Mouse (Mus musculus): ENCODE results near the gene Fras1. TPM values are rescaled to one million over a fixed set of nuclear protein-coding genes. Genes with fewer than 3 reads are reported as not detected.

Fras1 gene
- polyA plus RNA-seq, 1 experiment from 2014 or later, result 19.8 TPM

DNA sequence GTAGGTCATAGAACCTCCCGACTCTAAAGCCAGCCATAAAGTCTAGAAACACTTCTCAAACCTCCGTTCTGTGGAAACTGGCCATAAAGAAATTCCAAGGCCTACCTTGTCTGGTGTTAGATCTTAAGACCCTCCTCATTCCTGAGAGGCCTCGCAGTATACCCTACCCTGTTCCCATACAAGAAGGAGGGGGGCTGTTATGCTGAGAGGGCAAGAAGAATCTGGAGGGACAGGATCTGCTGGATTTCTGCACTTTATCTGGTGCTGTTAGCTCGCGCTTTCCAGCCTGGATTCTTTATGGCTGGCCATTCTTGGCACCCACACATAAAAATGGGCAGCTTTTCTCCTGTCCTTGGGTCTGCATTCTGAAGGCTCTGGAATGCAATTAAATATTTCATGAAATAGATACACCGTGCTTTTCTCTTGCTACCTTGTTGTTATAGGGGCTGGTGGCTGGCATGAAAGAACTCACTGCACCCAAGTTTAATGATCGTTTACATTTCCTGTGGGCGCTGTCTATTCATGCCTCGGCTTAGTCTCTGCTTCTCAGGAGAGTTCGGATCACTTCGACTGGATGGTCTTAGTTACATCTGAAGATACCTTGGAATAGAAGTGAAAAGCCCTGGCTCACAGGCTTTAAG is 39.1 kb downstream of the Fras1 start:
- peak overlapping the region; percentile 74 for H3K27ac ChIP-seq
- peaks cover 20% of the 10 kb centered on the region for H3K4me1 ChIP-seq
- no peaks in the 10 kb centered on the region for H3K9me3 ChIP-seq
- H3K9ac ChIP-seq, result 0 out of 2 replicates have a peak overlapping the region, but pooled peaks have one; percentile 6
- H3K36me3 ChIP-seq, result no peaks in the 10 kb centered on the region
- H3K4me2 ChIP-seq, result peak overlapping the region; percentile 11; the same call in 1 of the 2 replicates
- H3K27me3 ChIP-seq, result no peaks in the 10 kb centered on the region
- peak; percentile 56 for ATAC-seq (ENCODE audit: insufficient number of reproducible peaks, insufficient read depth, low FRiP score, low TSS enrichment, low read depth)
- H3K4me3 ChIP-seq, result no peak overlapping the region
- WGBS, result 61% methylated on average over 11 of the region's 11 CpGs

DNA sequence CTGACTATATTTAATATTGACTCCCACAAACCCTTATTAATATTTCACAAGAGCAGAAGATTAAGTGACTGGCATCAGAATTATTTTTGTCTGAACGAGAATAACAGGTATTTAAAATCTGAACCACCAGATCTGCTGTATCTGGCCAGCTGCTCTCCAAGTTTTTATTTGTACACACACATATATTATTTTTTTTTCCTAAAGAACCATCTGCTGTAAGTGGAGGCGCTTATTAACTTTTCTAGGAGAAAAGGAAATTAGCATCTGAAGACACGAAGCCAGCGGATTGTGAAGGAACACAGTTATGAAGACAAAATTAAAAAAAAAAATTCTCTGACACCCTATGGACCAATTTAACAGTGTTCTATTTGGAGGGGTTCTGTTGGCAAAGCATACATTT is 43.4 kb downstream of the Fras1 start:
- peaks cover 15% of the 10 kb centered on the region for H3K4me1 ChIP-seq
- H3K36me3 ChIP-seq, result no peaks in the 10 kb centered on the region
- H3K9me3 ChIP-seq, result no peaks in the 10 kb centered on the region
- no peak overlapping the region for H3K9ac ChIP-seq
- 84% methylated on average over 4 of the region's 4 CpGs for WGBS
- no peak for ATAC-seq (ENCODE audit: insufficient number of reproducible peaks, insufficient read depth, low FRiP score, low TSS enrichment, low read depth)
- no peak overlapping the region for H3K4me2 ChIP-seq
- no peak overlapping the region for H3K4me3 ChIP-seq
- H3K27me3 ChIP-seq, result no peaks in the 10 kb centered on the region
- H3K27ac ChIP-seq, result no peak overlapping the region

DNA sequence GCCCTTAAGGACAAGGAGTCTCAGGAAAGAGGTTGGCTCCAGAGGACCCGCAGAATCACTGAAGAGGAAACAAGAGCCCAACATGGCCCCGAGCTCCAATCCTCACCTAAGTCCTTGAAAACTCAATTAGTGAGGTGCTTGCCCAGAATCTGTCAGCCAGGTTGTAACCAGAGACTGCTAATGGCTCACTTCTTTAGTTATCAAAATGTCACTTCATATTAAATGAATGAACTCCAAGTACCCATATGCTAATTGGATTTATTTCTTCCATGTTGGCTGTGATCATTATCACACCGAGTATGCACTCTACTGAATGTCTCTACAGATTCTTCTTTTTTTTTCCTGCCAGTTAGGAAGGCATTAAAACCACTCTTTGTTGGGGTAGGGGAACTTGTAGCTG is 47.8 kb downstream of the Fras1 start:
- Histone ChIP-seq H3K9me3 (no peaks in the 10 kb centered on the region), H3K9ac (no peak overlapping the region), H3K4me1 (peaks cover 4% of the 10 kb centered on the region; the same call in 1 of the 2 replicates), H3K27ac (0 out of 2 replicates have a peak overlapping the region, but pooled peaks have one; percentile 1), H3K27me3 (no peaks in the 10 kb centered on the region), H3K36me3 (no peaks in the 10 kb centered on the region), H3K4me3 (no peak overlapping the region), H3K4me2 (no peak overlapping the region)
- peak; percentile 43; the same call in 1 of the 2 replicates for ATAC-seq (ENCODE audit: insufficient number of reproducible peaks, insufficient read depth, low FRiP score, low TSS enrichment, low read depth)
- 57% methylated on average over 3 of the region's 3 CpGs for WGBS

DNA sequence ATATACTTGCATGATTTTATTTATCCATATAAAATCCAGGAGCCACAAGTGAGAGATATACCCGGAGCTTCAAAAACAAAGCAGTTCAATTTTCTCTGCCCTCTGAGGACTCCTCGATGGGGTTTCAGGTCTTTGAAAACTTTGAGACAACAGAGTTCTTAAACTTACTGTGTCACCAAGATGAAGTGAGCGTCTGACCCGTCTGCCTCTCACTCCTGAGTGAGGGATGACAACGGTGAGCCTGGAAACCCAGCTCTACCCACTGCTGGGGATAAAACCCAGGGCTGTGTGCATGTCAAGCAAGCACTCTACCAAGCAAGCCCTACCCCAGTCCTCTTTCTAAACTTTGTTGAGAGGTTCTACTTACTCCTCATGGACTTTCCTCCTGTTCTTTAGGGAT is 49.0 kb downstream of the Fras1 start:
- no peak for ATAC-seq (ENCODE audit: insufficient number of reproducible peaks, insufficient read depth, low FRiP score, low TSS enrichment, low read depth)
- H3K9ac ChIP-seq, result no peak overlapping the region
- WGBS, result 85% methylated on average over 5 of the region's 5 CpGs

DNA sequence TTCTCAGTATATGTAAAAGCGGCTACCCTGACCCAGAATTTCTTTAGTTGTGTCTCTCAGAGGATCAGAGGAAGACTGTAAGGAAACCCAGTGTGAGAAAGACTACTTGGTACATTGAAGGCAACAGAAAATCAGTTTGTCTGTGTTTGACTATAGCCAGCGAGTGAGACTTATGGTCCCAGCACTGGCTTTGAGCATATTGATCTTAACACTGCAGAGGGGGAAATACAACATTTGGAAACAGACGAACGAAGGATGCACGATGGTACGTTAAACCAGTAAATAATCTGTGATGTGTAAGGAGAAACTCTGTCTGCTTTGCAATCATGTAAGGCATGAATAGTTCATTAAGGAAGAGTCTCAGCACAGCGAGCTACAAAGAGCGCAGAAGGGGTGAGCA is 51.6 kb downstream of the Fras1 start:
- Histone ChIP-seq H3K4me2 (no peak overlapping the region), H3K9me3 (no peaks in the 10 kb centered on the region), H3K4me3 (no peak overlapping the region), H3K36me3 (no peaks in the 10 kb centered on the region), H3K27me3 (no peaks in the 10 kb centered on the region), H3K27ac (no peak overlapping the region), H3K9ac (no peak overlapping the region), H3K4me1 (no peaks in the 10 kb centered on the region)
- no peak for ATAC-seq (ENCODE audit: insufficient number of reproducible peaks, insufficient read depth, low FRiP score, low TSS enrichment, low read depth)
- WGBS, result 94% methylated on average over 8 of the region's 8 CpGs

More for the DNA sequence above, 49.0 kb downstream of the Fras1 start:
- Histone ChIP-seq H3K36me3 (no peaks in the 10 kb centered on the region), H3K27me3 (no peaks in the 10 kb centered on the region), H3K4me3 (no peak overlapping the region), H3K9me3 (no peaks in the 10 kb centered on the region), H3K27ac (no peak overlapping the region), H3K4me1 (no peaks in the 10 kb centered on the region), H3K4me2 (no peak overlapping the region)

DNA sequence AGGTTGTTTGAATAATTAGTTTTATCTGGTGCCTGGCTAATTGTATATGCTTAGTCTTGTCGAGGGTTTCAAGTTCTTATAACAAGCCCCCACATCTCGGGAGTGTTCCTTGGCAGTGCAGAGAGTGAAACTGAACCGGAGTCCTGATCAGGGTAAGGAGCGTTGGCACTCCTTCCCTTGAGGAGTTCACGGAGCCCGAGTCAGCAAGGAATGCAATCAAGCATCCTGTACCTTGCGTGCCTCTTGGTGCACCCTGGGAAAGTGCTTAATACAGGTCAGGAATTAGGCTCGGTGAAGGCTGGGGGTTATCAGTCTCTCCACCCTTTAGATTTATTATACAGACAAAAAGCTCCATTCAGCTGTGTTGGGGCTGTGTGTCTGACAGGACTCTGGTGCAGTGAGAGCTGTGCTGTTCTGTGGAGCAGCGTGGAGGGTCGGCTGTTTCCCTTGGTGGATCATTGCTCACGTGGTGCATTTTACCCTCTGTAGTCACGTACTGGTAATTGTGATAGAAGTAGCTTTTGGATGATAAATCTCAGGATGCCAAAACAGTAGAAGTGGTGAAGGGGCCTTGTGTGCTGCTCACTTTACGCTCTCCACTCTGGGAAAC is 55.9 kb downstream of the Fras1 start:
- WGBS, result 71% methylated on average over 13 of the region's 13 CpGs
- Histone ChIP-seq H3K4me1 (no peaks in the 10 kb centered on the region), H3K9me3 (no peaks in the 10 kb centered on the region), H3K4me2 (no peak overlapping the region), H3K27ac (no peak overlapping the region), H3K36me3 (no peaks in the 10 kb centered on the region), H3K4me3 (no peak overlapping the region), H3K9ac (no peak overlapping the region), H3K27me3 (no peaks in the 10 kb centered on the region)
- ATAC-seq (ENCODE audit: insufficient number of reproducible peaks, insufficient read depth, low FRiP score, low TSS enrichment, low read depth), result no peak

DNA sequence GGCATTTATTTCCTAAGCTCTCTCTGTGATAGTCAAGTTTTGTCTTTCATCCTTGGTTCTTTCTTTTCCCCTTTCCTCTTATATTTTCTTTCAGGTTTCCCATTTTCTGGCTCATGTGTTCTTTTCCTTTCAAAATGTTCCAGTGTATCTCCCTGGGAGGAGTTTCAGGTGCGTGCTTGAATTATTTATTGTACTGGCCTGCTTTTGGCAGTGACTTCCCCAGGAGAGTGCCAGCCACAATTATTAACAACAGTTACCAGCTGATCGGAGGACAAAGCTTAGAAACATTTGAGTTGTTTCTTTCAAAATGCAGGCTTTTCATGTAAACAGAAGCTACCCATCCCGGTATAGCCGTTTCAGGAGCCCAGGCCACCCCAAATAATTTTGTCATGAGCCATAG is 64.1 kb downstream of the Fras1 start:
- Histone ChIP-seq H3K9ac (no peak overlapping the region), H3K4me3 (no peak overlapping the region), H3K36me3 (no peaks in the 10 kb centered on the region), H3K9me3 (no peaks in the 10 kb centered on the region), H3K27me3 (no peaks in the 10 kb centered on the region), H3K27ac (no peak overlapping the region), H3K4me2 (no peak overlapping the region), H3K4me1 (no peaks in the 10 kb centered on the region)
- WGBS, result 84% methylated on average over 4 of the region's 4 CpGs
- no peak for ATAC-seq (ENCODE audit: insufficient number of reproducible peaks, insufficient read depth, low FRiP score, low TSS enrichment, low read depth)

DNA sequence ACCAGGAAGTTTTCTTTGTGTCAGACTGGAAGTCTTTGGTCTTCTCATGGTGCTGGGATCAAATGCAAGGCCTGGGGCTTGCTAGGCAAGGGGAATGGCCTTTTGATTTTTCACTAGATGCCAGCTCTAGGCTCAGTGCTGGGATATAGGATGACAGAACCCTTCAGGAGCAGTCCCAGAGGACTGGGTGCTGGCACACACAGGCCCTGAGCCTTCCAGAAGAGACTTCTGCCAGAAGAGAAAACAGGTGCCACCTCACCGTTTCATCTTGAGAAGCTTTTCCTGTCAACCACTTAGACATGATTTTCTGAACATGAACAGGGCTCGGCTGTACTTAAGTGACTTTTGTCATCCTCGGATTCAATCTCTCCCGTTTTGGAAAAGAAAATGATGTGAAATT is 66.1 kb downstream of the Fras1 start:
- Histone ChIP-seq H3K9ac (no peak overlapping the region), H3K4me1 (no peaks in the 10 kb centered on the region), H3K36me3 (no peaks in the 10 kb centered on the region), H3K27ac (no peak overlapping the region), H3K9me3 (no peaks in the 10 kb centered on the region), H3K4me3 (no peak overlapping the region), H3K4me2 (no peak overlapping the region), H3K27me3 (no peaks in the 10 kb centered on the region)
- WGBS, result 87% methylated on average over 4 of the region's 4 CpGs
- no peak for ATAC-seq (ENCODE audit: insufficient number of reproducible peaks, insufficient read depth, low FRiP score, low TSS enrichment, low read depth)

DNA sequence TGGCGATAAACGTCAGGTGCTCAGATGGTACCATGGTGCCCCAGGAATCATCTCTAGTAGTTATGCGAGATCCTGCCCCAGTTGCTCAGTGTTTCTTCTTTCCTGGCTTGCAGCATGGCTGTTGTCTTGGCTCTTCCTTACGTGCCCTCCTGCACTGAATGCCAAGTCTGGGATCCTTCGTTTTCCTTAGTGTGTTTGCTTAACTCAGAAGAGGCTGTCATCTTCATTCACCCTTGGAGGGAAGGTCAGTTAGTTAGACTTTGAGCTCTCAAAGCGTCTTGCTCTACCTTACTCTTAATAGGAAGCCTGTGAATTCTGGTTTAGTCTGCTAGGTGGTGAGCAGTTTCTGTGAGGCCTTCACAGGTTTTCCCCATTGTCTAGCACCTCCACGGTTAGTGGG is 73.7 kb downstream of the Fras1 start:
- Histone ChIP-seq H3K27me3 (no peaks in the 10 kb centered on the region), H3K36me3 (no peaks in the 10 kb centered on the region), H3K4me2 (no peak overlapping the region), H3K9ac (no peak overlapping the region), H3K9me3 (no peaks in the 10 kb centered on the region), H3K27ac (no peak overlapping the region), H3K4me1 (no peaks in the 10 kb centered on the region), H3K4me3 (no peak overlapping the region)
- ATAC-seq (ENCODE audit: insufficient number of reproducible peaks, insufficient read depth, low FRiP score, low TSS enrichment, low read depth), result no peak
- 91% methylated on average over 7 of the region's 7 CpGs for WGBS

DNA sequence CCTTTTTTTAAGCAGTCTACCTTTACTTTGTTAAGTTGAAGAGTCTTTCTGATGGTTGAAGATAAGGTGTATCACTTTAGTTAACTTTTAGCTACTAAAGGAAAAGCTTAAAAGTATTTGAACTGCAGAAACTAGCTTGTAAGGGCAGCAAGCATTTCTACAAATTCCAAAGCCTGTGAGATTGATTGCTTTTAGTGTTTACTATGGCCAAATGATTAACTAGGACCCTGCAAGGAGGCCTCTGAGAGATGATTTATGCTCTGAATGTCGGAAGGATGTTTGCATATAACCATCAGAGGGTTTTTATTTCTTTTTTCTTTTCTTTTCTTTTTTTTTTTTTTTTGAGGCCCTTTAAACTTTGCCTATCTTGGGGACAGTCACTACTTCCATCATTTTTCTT is 78.3 kb downstream of the Fras1 start:
- H3K4me2 ChIP-seq, result no peak overlapping the region
- H3K9ac ChIP-seq, result no peak overlapping the region
- H3K9me3 ChIP-seq, result no peaks in the 10 kb centered on the region
- H3K4me3 ChIP-seq, result no peak overlapping the region
- no peak for ATAC-seq (ENCODE audit: insufficient number of reproducible peaks, insufficient read depth, low FRiP score, low TSS enrichment, low read depth)
- H3K36me3 ChIP-seq, result no peaks in the 10 kb centered on the region
- H3K27ac ChIP-seq, result no peak overlapping the region
- H3K27me3 ChIP-seq, result no peaks in the 10 kb centered on the region
- WGBS, result 87% methylated on average over 1 of the region's 1 CpGs
- H3K4me1 ChIP-seq, result no peaks in the 10 kb centered on the region

DNA sequence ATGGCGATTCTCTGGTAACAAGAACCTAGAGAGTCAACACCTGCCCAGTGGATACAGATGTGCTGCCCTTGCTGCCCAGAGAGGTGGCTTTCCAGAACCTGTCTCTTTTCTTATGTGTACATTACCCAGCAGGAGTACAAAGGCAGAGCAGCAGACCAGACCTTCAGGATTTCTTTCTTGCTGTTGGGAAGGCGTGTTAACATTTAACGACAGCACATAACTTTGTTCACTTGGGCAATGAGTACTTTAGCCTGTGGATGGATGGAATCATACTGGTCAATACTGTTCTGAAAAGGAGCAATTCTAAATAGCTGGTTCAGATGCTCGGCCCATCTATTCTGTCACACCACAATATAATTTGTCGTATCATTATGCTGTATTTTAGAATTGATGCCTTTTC is 79.6 kb downstream of the Fras1 start:
- ATAC-seq (ENCODE audit: insufficient number of reproducible peaks, insufficient read depth, low FRiP score, low TSS enrichment, low read depth), result no peak
- Histone ChIP-seq H3K9me3 (no peaks in the 10 kb centered on the region), H3K27me3 (no peaks in the 10 kb centered on the region), H3K4me3 (no peak overlapping the region), H3K4me1 (peaks cover 8% of the 10 kb centered on the region; the same call in 1 of the 2 replicates), H3K4me2 (no peak overlapping the region), H3K9ac (no peak overlapping the region), H3K36me3 (no peaks in the 10 kb centered on the region), H3K27ac (no peak overlapping the region)
- 92% methylated on average over 5 of the region's 5 CpGs for WGBS

DNA sequence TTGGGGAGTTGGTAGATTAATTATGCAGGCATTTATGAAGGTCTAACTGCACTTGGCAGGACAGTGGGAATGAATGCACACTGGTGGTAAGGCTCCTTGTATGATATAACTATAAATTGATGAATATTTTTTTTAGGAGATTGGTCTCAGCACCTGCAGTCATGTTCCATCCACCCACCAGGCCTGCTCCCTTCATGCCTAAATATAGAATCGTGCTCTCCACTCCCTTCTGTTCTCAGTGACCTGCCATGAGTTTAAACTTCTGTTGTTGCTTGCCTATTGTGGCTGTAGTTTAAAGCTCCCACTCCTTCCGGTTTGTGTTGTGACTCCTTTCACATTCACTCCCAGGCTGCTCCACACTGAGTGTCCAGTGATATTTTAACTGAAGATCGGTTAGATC is 80.7 kb downstream of the Fras1 start:
- H3K27ac ChIP-seq, result no peak overlapping the region
- 84% methylated on average over 3 of the region's 3 CpGs for WGBS
- H3K36me3 ChIP-seq, result no peaks in the 10 kb centered on the region
- H3K9ac ChIP-seq, result no peak overlapping the region
- peaks cover 8% of the 10 kb centered on the region; the same call in 1 of the 2 replicates for H3K4me1 ChIP-seq
- H3K4me2 ChIP-seq, result no peak overlapping the region
- H3K9me3 ChIP-seq, result no peaks in the 10 kb centered on the region
- H3K27me3 ChIP-seq, result no peaks in the 10 kb centered on the region
- H3K4me3 ChIP-seq, result no peak overlapping the region
- no peak for ATAC-seq (ENCODE audit: insufficient number of reproducible peaks, insufficient read depth, low FRiP score, low TSS enrichment, low read depth)
